Mouse (Mus musculus) stomach, embryonic 16.5 days (tissue): ENCODE data around the gene Fis1. TPM values are rescaled to one million over a fixed set of nuclear protein-coding genes. Genes with fewer than 3 reads are reported as not detected.

ENCODE experiments used
- ATAC-seq: fragments of 200-750 bp; cut with Nextera tagmentation; 2 replicates; pipeline ENCODE4 v1.8.0; 2017; ENCODE audit warnings: moderate number of reproducible peaks, moderate TSS enrichment; ENCODE audit not compliant: insufficient read depth, low FRiP score
- H3K27ac ChIP-seq: fragments of 300-500 bp; sonication (generic); 2 replicates; pipeline ENCODE4 v1.5.1; 2014; ENCODE audit warnings: low read length
- H3K27me3 ChIP-seq: fragments of 300-500 bp; sonication (generic); 2 replicates; pipeline ENCODE4 v1.6.1; 2014; ENCODE audit warnings: low read length, control low read depth, mixed read lengths; ENCODE audit not compliant: control insufficient read depth, insufficient read depth
- H3K36me3 ChIP-seq: fragments of 300-500 bp; sonication (generic); 2 replicates; pipeline ENCODE4 v1.6.1; 2014; ENCODE audit warnings: low read length; ENCODE audit not compliant: control insufficient read depth, insufficient read depth
- H3K4me1 ChIP-seq: fragments of 300-500 bp; sonication (generic); 2 replicates; pipeline ENCODE4 v1.6.1; 2014; ENCODE audit warnings: low read length, control low read depth, mixed read lengths; ENCODE audit not compliant: control insufficient read depth, insufficient read depth
- H3K4me2 ChIP-seq: fragments of 300-500 bp; sonication (generic); 2 replicates; pipeline ENCODE4 v1.6.1; 2014; ENCODE audit warnings: low read depth, low read length, mixed read lengths
- H3K4me3 ChIP-seq: fragments of 300-500 bp; sonication (generic); replicated peaks from 2 replicates; pipeline ENCODE4 v1.5.1; 2014; ENCODE audit warnings: mild to moderate bottlenecking, low read length
- H3K9ac ChIP-seq: fragments of 300-500 bp; sonication (generic); 2 replicates; pipeline ENCODE4 v1.6.1; 2014; ENCODE audit warnings: low read length
- H3K9me3 ChIP-seq: fragments of 300-500 bp; sonication (generic); replicated peaks from 2 replicates; pipeline ENCODE4 v1.6.1; 2016; ENCODE audit warnings: low read length, control low read depth; ENCODE audit not compliant: control insufficient read depth
- WGBS: fragments of 180-500 bp; shearing (Covaris S2); extraction: QIAGEN DNeasy Blood & Tissue Kit; methylation state at CpG from one replicate; pipeline ENCODE4 v1.1.7; 2014; 5-methylcytosine and 5-hydroxymethylcytosine counted together
- microRNA counts: library from miRNA; unstranded; fragments of <30 nt; microRNA quantifications from one replicate; lab custom pipeline; 2016
- microRNA-seq: library from miRNA; unstranded; fragments of <30 nt; microRNA quantifications from one replicate; pipeline ENCODE4, GENCODE M21; 2016
- polyA plus RNA-seq: library from polyadenylated mRNA; unstranded; fragments of >200 nt; fragmentation: Nextera tagmentation; extraction: Ambion mirVana; gene quantifications from 2 replicates; pipeline ENCODE4 v1.2.1, GENCODE M21; 2015

The Fis1 gene
- polyA plus RNA-seq, 1 experiment from 2014 or later: 239 TPM

GRCm38 (mm10) chr5:136988420-136988819 is 35.3 kb downstream of the Fis1 start:
- no peaks in the 10 kb centered on the region for H3K27me3 ChIP-seq
- H3K9ac ChIP-seq: peak overlapping the region; percentile 95
- 50% methylated on average over 7 of the region's 7 CpGs for WGBS
- peak overlapping the region; percentile 79 for H3K4me2 ChIP-seq
- H3K4me3 ChIP-seq: peak overlapping the region; percentile 91
- no peak for ATAC-seq
- H3K4me1 ChIP-seq: peaks cover 15% of the 10 kb centered on the region
- H3K9me3 ChIP-seq: no peaks in the 10 kb centered on the region
- H3K36me3 ChIP-seq: peaks cover 27% of the 10 kb centered on the region
- no peak overlapping the region; the same call in 1 of the 2 replicates for H3K27ac ChIP-seq

GRCm38 (mm10) chr5:136989801-136990200 is 36.7 kb downstream of the Fis1 start:
- WGBS: 95% methylated on average over 6 of the region's 6 CpGs
- H3K27me3 ChIP-seq: no peaks in the 10 kb centered on the region
- no peaks in the 10 kb centered on the region for H3K9me3 ChIP-seq
- H3K9ac ChIP-seq: no peak overlapping the region
- H3K27ac ChIP-seq: no peak overlapping the region
- H3K4me3 ChIP-seq: no peak overlapping the region
- no peak for ATAC-seq
- H3K36me3 ChIP-seq: peaks cover 33% of the 10 kb centered on the region
- H3K4me2 ChIP-seq: no peak overlapping the region
- peaks cover 15% of the 10 kb centered on the region for H3K4me1 ChIP-seq

DNA sequence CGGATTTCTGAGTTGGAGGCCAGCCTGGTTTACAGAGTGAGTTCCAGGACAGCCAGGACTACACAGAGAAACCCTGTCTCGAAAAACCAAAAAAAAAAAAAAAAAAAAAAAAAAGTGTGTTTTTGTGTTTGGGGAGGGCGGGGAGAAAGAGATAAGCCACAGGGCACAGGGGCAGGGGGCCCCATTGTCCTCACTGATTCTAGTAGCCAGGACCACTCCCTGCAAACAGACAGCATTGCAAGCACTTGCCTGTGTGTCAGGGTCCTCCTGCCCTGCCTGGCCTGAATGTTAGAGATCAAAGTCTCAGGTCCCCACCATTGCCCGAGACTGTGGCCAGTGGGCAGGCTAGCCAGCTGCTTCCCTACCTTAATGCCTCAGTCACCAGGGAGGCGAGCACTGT is 46.4 kb downstream of the Fis1 start:
- Histone ChIP-seq H3K4me2 (no peak overlapping the region), H3K4me3 (no peak overlapping the region), H3K9ac (no peak overlapping the region), H3K36me3 (peaks cover under 1% of the 10 kb centered on the region; the same call in 1 of the 2 replicates), H3K27me3 (no peaks in the 10 kb centered on the region), H3K4me1 (no peaks in the 10 kb centered on the region), H3K27ac (no peak overlapping the region), H3K9me3 (no peaks in the 10 kb centered on the region)
- WGBS: 68% methylated on average over 5 of the region's 5 CpGs
- no peak for ATAC-seq

DNA sequence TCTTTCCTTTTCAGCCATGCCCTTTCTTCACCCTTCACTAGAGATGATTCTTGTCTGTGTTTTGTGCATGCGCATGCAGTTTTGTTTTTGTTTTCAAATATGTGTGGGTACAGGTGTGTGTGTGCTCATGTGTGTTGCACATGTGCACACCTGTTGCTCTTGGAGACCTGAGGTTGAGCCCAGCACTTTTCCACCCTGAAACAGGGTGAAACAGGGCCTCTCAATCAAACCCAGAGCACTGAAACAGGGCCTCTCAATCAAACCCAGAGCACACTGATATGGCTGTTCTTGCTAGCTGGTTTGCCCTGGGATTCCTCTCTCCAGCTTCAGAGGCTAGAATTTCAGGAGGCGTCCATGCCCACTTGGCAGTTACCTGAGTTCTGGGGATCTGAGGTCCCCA is 47.5 kb downstream of the Fis1 start:
- Histone ChIP-seq H3K4me2 (no peak overlapping the region), H3K9ac (no peak overlapping the region), H3K36me3 (no peaks in the 10 kb centered on the region), H3K4me1 (no peaks in the 10 kb centered on the region), H3K9me3 (no peaks in the 10 kb centered on the region), H3K27ac (no peak overlapping the region), H3K4me3 (no peak overlapping the region), H3K27me3 (no peaks in the 10 kb centered on the region)
- 78% methylated on average over 2 of the region's 2 CpGs for WGBS
- ATAC-seq: no peak

DNA sequence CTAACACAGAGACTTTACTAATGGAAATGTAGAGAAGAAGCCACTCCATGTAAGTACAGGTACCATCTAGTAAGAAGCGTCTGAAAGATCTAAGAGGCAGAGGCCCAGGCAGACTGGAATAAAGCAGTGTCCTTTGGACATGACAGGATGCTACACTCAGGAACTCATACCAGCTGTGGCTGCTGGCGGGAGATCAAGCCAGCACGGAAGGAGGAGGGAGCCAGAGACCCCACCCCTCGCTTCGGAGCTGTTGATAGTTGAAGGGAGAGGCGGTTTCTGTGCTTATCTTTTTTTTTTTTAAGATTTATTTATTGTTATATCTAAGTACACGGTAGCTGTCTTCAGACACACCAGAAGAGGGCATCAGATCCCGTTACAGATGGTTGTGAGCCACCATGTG is 54.2 kb downstream of the Fis1 start:
- Histone ChIP-seq H3K4me3 (no peak overlapping the region), H3K27me3 (no peaks in the 10 kb centered on the region), H3K36me3 (no peaks in the 10 kb centered on the region), H3K9me3 (no peaks in the 10 kb centered on the region), H3K4me1 (peaks cover 3% of the 10 kb centered on the region; the same call in 1 of the 2 replicates), H3K9ac (no peak overlapping the region), H3K27ac (no peak overlapping the region), H3K4me2 (no peak overlapping the region)
- 38% methylated on average over 8 of the region's 8 CpGs for WGBS
- ATAC-seq: no peak

- no peak overlapping the region for H3K27ac ChIP-seq
- 36% methylated on average over 3 of the region's 3 CpGs for WGBS
- H3K27me3 ChIP-seq: no peaks in the 10 kb centered on the region
- no peak overlapping the region for H3K9ac ChIP-seq
- no peaks in the 10 kb centered on the region for H3K9me3 ChIP-seq
- no peak overlapping the region for H3K4me3 ChIP-seq
- no peaks in the 10 kb centered on the region for H3K36me3 ChIP-seq
- H3K4me2 ChIP-seq: no peak overlapping the region
- no peak for ATAC-seq
- H3K4me1 ChIP-seq: peaks cover 3% of the 10 kb centered on the region; the same call in 1 of the 2 replicates
Measured at GRCm38 (mm10) chr5:137009988-137010387, 56.9 kb downstream of the Fis1 start.

DNA sequence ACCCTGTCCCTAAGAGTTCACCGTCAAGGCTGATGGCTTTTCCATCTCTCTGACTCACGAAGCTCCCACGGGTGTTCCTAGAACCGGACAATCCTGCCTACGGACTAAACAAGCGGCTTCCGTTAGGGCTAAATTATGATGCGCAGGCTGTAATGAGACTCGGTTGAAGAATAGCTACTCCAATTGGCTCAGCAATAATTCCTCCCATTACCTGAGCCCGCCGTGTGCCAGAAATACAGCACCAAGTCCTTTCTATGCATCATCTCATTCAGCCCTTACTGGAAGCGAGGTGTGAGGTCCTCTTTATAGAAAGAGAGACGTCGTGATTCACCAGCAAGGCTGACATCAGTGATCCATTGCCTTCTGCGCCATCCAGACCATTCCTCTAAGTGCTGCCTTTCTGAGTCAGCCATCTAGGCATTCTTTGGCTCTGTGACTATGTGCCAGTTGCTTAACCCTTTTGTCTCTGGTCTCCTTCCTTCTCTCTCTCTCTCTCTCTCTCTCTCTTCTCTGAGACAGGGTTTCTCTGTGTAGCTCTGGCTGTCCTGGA is 59.4 kb downstream of the Fis1 start:
- Histone ChIP-seq H3K9me3 (no peaks in the 10 kb centered on the region; the same call in 1 of the 2 replicates), H3K9ac (no peak overlapping the region), H3K27ac (no peak overlapping the region), H3K36me3 (no peaks in the 10 kb centered on the region), H3K4me3 (no peak overlapping the region), H3K27me3 (no peaks in the 10 kb centered on the region), H3K4me2 (no peak overlapping the region), H3K4me1 (no peaks in the 10 kb centered on the region)
- WGBS: 69% methylated on average over 15 of the region's 15 CpGs
- ATAC-seq: no peak

MicroRNA genes within 50 kb of the gene (microRNA counts, 519-probe panel; counts per million panel counts)
- not detected for microRNA mmu-miR-702 (lab: Ali Mortazavi, UCI)

Small RNAs within 50 kb of the gene (microRNA-seq; reads per million reads assigned to microRNA genes)
- 13.9 reads per million, percentile 36 among the genes with 10 or more reads in this experiment for gene Mir702

Other genes starting within 250 kb of the Fis1 start
- gene Col26a1, start 70.1 kb upstream of the Fis1 start, polyA plus RNA-seq: 9.5 and 13.4 TPM in 2 replicates
- gene Ift22, start 45.1 kb upstream of the Fis1 start, polyA plus RNA-seq: 54.1 and 57.3 TPM in 2 replicates
- gene Cldn15, start 13.3 kb downstream of the Fis1 start, polyA plus RNA-seq: 10.2 and 11.5 TPM in 2 replicates
- 46.1 and 53.7 TPM in 2 replicates for gene Plod3, start 33.7 kb downstream of the Fis1 start, polyA plus RNA-seq
- gene Znhit1, start 34.7 kb downstream of the Fis1 start, polyA plus RNA-seq: 95.3 and 104 TPM in 2 replicates
- gene Vgf, start 73.1 kb downstream of the Fis1 start, polyA plus RNA-seq: 0.34 and 0.39 TPM in 2 replicates
- gene Ap1s1, start 92.9 kb downstream of the Fis1 start, polyA plus RNA-seq: 187 and 192 TPM in 2 replicates
- gene Serpine1, start 119.0 kb downstream of the Fis1 start, polyA plus RNA-seq: 0.24 and 0.45 TPM in 2 replicates
- 8.1 and 9.3 TPM in 2 replicates for gene Trim56, start 162.9 kb downstream of the Fis1 start, polyA plus RNA-seq
- gene Muc3, start 196.0 kb downstream of the Fis1 start, polyA plus RNA-seq: 0.15 TPM in 1 of 2 replicates, not detected in the other